Mouse (Mus musculus) hindbrain, embryonic 15.5 days (tissue): ENCODE data around the gene Zfp248. TPM values are rescaled to one million over a fixed set of nuclear protein-coding genes. Genes with fewer than 3 reads are reported as not detected.

ENCODE experiments used
- microRNA-seq: library from miRNA; unstranded; fragments of <30 nt; microRNA quantifications from one replicate; pipeline ENCODE4, GENCODE M21; 2016
- polyA plus RNA-seq: library from polyadenylated mRNA; unstranded; fragments of >200 nt; fragmentation: Nextera tagmentation; extraction: Ambion mirVana; gene quantifications from 2 replicates; pipeline ENCODE4 v1.2.1, GENCODE M21; 2015

The Zfp248 gene
- polyA plus RNA-seq, 1 experiment from 2014 or later = 16.8 TPM

Small RNA genes lying within 50 kb of the gene (microRNA-seq; reads per million reads assigned to microRNA genes)
- gene Gm25953 = not detected

Other genes with a start within 250 kb of the Zfp248 start
- 20.9 and 22.1 TPM in 2 replicates for gene Bms1, start 36.1 kb downstream of the Zfp248 start, polyA plus RNA-seq
- gene Zfp9, start 23.8 kb upstream of the Zfp248 start, polyA plus RNA-seq = 11.1 and 12.0 TPM in 2 replicates
- gene Ankrd26, start 106.7 kb upstream of the Zfp248 start, polyA plus RNA-seq = 14.5 and 19.1 TPM in 2 replicates